Mouse (Mus musculus): Measurements from ENCODE around the gene Rock2. TPM values are rescaled to one million over a fixed set of nuclear protein-coding genes. Genes with fewer than 3 reads are reported as not detected.

Rock2 gene
- polyA plus RNA-seq, 1 experiment from 2014 or later: 20.9 TPM

DNA sequence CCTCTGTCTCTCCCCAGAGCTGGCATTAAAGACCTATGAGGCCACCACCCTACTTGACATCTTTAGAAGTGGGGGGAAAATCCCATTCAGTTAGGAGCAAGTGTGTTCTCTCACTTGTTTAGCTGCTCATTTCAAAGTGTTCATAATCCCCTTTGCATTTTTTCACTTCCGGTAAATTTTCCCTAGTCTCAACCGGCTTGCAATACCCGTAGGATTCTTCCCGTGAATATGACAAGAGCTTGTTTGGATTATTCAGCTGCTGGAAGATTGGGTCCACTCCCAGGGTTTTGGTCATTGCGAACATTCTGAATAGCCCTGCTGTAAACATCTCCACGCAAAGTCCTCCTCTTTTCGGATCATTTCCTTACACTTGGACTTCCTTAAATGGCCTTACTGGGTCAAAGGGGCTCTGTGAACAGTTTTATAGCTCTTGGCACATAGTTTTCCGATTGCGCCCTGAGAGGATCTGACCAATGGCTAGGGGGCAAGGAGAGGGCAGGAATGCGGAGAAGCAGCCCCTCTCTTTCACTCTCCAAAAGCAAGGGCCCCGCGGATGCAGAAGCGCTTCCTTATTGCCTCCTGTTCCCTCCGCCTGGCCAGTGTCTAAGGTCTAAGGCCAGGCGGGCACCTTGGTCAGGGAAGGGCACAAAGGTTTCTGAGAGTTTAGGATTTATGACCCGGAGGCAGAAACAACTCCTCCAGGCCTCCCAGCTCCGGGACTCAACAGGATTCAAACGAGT is 869 bp upstream of the Rock2 start:
- H3K27ac ChIP-seq: peak overlapping the region; percentile 99
- peak overlapping the region; percentile 72 for H3K4me2 ChIP-seq
- peak overlapping the region; percentile 98 for H3K4me3 ChIP-seq
- H3K9ac ChIP-seq: peak overlapping the region; percentile 85
- peaks cover 24% of the 10 kb centered on the region for H3K4me1 ChIP-seq
- H3K36me3 ChIP-seq: no peaks in the 10 kb centered on the region
- peak; percentile 24 for ATAC-seq (ENCODE audit: borderline replicate concordance, extremely low read depth, low FRiP score, low TSS enrichment)
- 3% methylated on average over 18 of the region's 18 CpGs for WGBS
- no peaks in the 10 kb centered on the region for H3K9me3 ChIP-seq
- H3K27me3 ChIP-seq: no peaks in the 10 kb centered on the region

DNA sequence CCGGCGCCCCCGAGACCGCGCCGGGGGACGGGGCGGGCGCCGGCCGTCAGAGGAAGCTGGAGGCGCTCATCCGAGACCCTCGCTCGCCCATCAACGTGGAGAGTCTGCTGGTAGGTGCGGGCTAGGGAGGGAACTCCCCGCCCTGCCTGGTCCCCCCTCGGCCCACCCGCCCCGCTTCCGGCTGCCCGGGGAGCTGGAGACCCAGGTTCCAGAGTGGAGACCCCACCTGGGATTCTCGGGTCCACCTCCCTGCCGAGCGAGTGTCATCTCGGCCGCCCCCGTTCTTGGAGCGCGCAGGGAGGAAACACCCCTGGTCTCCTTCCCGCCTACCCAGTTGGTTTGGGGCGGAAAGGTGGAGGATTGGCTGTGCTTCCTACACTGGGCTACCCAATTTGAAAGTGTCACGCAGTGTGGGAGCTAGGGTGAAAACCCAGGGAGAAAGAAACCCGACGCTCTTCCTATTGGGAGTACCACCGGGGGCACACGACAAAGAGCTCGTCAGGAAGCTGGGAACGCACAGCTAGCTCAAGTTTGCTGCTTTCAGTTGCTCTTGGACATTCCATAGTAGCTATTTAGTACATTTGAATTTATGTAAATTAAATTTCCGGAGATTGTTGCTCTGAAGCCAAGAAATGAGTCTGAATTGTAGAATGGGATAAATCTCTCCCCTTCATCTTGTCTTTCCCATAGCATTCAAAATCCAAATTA is 680 bp downstream of the Rock2 start:
- 1% methylated on average over 41 of the region's 41 CpGs for WGBS
- peak overlapping the region; percentile 99 for H3K27ac ChIP-seq
- H3K4me1 ChIP-seq: peaks cover 28% of the 10 kb centered on the region
- H3K27me3 ChIP-seq: no peaks in the 10 kb centered on the region
- no peaks in the 10 kb centered on the region for H3K9me3 ChIP-seq
- peak; percentile 36 for ATAC-seq (ENCODE audit: borderline replicate concordance, extremely low read depth, low FRiP score, low TSS enrichment)
- peak overlapping the region; percentile 85 for H3K9ac ChIP-seq
- peak overlapping the region; percentile 72 for H3K4me2 ChIP-seq
- H3K36me3 ChIP-seq: no peaks in the 10 kb centered on the region
- peak overlapping the region; percentile 98 for H3K4me3 ChIP-seq

DNA sequence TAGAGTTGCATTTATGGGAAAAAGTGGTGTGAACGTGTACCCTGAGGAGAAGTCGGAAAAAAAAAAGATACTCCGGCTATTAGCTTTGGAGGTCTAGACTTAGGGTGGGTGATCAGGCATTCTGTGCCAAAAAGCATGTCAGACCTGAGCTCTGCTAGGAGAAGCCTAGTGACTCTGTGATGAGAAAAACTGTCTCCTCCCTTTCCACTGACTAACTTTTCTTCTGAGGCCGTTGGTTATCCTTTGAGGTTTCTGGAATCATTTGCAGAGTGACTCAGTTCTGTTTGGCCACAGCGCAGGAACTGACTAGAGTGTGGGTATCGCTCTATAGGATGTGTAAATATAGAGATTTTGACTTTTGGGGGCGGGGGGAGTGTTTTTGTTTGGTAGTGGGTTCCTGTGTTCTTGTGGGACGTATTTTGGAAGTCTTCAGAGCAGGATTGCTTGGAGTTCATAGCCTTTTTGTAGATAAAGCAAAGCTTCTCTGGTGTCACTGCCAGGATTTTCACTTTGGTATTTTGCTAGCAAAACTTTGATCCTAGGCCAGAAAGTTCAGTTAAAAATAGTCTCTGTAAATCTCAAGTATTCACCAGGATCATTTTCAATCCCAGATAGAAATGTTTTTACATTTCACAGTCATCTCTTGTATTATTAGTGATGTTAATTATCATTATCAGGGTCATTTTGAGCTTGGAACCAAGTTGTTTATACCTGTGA is 1.5 kb downstream of the Rock2 start:
- Histone ChIP-seq H3K9ac (peak overlapping the region; percentile 85), H3K9me3 (no peaks in the 10 kb centered on the region), H3K4me3 (peak overlapping the region; percentile 98), H3K4me2 (peak overlapping the region; percentile 72), H3K4me1 (peaks cover 35% of the 10 kb centered on the region), H3K36me3 (no peaks in the 10 kb centered on the region), H3K27me3 (no peaks in the 10 kb centered on the region), H3K27ac (peak overlapping the region; percentile 99; the same call in 1 of the 2 replicates)
- ATAC-seq (ENCODE audit: borderline replicate concordance, extremely low read depth, low FRiP score, low TSS enrichment): no peak
- WGBS: 1% methylated on average over 8 of the region's 8 CpGs

DNA sequence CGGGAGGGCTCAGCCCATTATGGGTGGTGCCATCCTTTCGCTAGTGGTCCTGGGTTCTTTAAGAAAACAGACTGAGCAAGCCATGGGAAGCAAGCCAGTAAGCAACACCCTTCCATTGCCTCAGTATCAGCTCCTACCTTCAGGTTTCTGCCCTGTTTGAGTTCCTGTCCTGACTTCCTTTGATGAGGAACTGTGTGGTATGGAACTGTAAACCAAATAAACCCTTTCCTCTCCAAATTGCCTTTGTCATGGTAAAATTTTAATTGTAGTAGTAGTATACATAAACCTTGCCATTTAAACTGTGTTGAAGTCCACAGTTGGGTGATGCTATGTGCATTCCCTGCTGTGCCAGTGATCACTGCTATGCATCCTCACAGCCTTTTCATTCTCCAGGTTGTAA is 2.5 kb downstream of the Rock2 start:
- peak overlapping the region; percentile 72 for H3K4me2 ChIP-seq
- no peak overlapping the region for H3K9ac ChIP-seq
- H3K9me3 ChIP-seq: no peaks in the 10 kb centered on the region
- no peak overlapping the region for H3K27ac ChIP-seq
- 51% methylated on average over 2 of the region's 2 CpGs for WGBS
- H3K4me1 ChIP-seq: peaks cover 35% of the 10 kb centered on the region
- H3K4me3 ChIP-seq: peak overlapping the region; percentile 98; the same call in 1 of the 2 replicates
- H3K36me3 ChIP-seq: no peaks in the 10 kb centered on the region
- H3K27me3 ChIP-seq: no peaks in the 10 kb centered on the region
- no peak for ATAC-seq (ENCODE audit: borderline replicate concordance, extremely low read depth, low FRiP score, low TSS enrichment)

DNA sequence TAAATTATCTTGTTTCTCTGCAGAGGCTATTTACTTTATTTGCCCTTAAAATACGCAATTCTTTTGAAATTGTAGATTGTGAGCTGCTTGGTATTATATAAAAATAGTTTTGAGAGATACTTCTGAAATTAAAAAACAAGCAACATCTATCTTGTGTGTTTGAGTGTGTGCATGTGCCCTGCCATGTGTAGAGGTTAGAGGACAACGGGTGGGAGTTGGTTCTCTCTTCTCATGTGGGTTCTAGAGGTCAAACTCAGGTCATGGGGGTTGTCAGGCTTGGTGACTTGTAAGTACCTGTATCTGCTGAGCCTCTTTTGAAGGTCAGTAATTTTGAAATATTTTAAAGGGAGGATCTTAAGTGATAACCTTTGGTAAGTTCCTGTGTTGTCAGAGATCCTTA is 3.5 kb downstream of the Rock2 start:
- H3K27me3 ChIP-seq: no peaks in the 10 kb centered on the region
- no peaks in the 10 kb centered on the region for H3K36me3 ChIP-seq
- no peaks in the 10 kb centered on the region for H3K9me3 ChIP-seq
- no peak overlapping the region for H3K4me2 ChIP-seq
- no peak overlapping the region for H3K9ac ChIP-seq
- no peak overlapping the region for H3K4me3 ChIP-seq
- no peak overlapping the region for H3K27ac ChIP-seq
- no peak for ATAC-seq (ENCODE audit: borderline replicate concordance, extremely low read depth, low FRiP score, low TSS enrichment)
- 37% methylated on average over 2 of the region's 2 CpGs for WGBS
- H3K4me1 ChIP-seq: peaks cover 33% of the 10 kb centered on the region

DNA sequence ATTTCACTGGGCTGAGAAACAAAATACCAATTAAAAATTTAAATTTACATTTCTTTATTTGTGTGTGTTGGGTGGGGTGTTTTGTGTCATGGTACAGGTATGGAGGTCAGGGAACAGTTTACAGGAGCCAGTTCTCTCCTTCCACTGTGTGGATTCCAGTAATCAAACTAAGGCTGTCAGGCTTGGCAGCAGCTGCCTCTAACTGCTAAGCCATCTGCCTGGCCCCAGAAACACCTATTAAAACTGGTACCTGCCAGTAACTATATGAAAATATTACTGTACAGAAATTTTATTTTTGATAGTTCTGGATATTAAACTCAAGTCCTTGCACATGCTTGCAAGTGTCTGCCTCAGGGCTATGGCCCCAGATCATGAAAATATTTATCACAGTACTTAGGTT is 4.1 kb downstream of the Rock2 start:
- no peak overlapping the region for H3K27ac ChIP-seq
- H3K36me3 ChIP-seq: no peaks in the 10 kb centered on the region
- ATAC-seq (ENCODE audit: borderline replicate concordance, extremely low read depth, low FRiP score, low TSS enrichment): no peak
- no peaks in the 10 kb centered on the region for H3K9me3 ChIP-seq
- H3K4me3 ChIP-seq: no peak overlapping the region
- H3K27me3 ChIP-seq: no peaks in the 10 kb centered on the region
- peaks cover 29% of the 10 kb centered on the region for H3K4me1 ChIP-seq
- H3K9ac ChIP-seq: no peak overlapping the region
- H3K4me2 ChIP-seq: no peak overlapping the region

DNA sequence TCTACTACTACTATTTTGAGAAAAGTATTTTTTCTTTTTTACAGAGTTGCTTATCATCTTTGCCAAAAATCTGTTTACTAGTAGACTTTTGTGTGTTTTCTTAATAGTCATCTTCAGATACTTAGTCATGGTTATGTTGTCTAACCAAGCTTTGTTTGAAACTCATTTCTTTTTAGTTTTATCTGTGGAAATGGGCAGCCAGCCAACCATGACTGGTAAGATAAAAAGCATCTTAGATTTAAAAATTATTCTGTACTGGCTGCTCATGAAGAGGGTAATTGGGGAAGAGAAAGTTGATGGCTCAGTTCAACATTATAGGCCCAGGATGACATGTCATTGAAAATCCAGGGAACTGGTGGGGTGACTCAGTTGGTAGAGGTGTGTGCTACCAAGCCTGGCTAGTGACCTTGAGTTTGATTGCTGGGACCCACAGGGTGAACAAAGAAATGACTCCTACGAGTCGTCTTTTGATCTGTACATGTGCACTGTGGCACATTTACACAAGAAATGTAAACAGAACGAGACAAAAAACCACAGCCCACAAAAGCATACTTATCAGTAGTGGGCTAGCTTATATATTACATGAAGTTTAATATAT is 6.0 kb downstream of the Rock2 start:
- no peak overlapping the region for H3K27ac ChIP-seq
- no peak overlapping the region for H3K4me3 ChIP-seq
- no peak for ATAC-seq (ENCODE audit: borderline replicate concordance, extremely low read depth, low FRiP score, low TSS enrichment)
- H3K27me3 ChIP-seq: no peaks in the 10 kb centered on the region
- no peaks in the 10 kb centered on the region for H3K9me3 ChIP-seq
- no peak overlapping the region for H3K9ac ChIP-seq
- no peak overlapping the region for H3K4me2 ChIP-seq
- H3K4me1 ChIP-seq: peaks cover 30% of the 10 kb centered on the region
- WGBS: 8% methylated on average over 3 of the region's 3 CpGs
- H3K36me3 ChIP-seq: no peaks in the 10 kb centered on the region

DNA sequence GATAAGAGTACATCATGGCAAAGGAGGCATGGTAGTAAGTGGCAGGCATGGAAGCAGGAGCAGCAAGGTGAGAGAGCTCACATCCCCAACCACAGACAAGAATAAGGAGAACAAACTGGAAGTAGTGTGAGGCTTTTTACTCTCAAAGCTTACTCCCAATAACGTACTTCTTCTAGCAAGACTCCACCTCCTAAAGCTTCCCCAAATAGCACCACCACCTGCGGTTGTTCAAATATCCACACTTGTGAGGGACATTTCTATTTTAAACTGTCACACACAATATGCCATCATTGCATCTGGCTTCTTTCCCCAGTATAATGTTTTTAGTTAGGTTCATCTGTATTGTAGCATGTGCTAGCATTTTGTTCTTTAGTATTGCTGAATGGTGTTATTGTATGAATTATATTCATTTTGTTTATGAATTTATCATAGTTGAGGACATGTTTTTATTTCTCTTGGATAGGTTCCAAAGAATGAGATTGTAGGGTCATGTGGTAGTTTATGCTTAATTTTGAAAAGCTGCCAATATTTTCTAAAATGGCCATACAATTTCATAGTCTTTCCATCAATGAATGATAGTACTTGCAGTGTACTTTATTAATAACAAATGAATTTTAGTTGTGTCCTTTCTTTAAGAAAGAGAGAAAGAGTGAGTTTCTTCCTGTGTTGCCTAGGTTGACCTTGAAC is 9.4 kb downstream of the Rock2 start:
- no peak overlapping the region for H3K4me2 ChIP-seq
- no peaks in the 10 kb centered on the region for H3K36me3 ChIP-seq
- H3K4me3 ChIP-seq: no peak overlapping the region
- H3K27me3 ChIP-seq: no peaks in the 10 kb centered on the region
- H3K9ac ChIP-seq: no peak overlapping the region
- no peak for ATAC-seq (ENCODE audit: borderline replicate concordance, extremely low read depth, low FRiP score, low TSS enrichment)
- H3K9me3 ChIP-seq: no peaks in the 10 kb centered on the region
- H3K4me1 ChIP-seq: peaks cover 15% of the 10 kb centered on the region
- H3K27ac ChIP-seq: no peak overlapping the region
- 34% methylated on average over 2 of the region's 2 CpGs for WGBS

DNA sequence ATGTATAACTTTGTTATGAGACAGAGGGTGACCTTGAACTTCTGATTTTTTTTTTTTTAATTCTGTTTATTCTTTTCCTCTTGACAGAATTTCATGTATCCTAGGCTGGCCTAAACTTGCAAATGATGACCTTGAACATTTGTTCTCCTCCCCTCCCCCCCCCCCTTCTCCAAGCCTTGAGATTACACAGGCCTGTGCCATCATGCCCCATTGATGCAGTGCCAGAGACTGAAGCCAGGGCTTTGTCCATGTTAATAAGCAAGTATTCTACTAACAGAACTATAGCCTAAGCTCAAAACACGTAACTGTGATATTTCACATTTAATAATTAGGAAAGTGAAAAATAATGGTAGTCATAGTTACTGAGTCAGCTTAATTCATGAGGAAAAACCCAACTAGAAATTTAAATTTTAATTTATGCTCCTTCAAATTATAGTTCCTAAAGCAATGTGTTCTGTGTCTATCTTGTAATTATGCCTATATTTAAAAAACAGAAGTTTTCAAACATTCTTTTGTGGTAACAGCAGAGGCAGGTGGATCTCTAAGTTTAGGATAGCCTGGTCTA is 12.7 kb downstream of the Rock2 start:
- no peak for ATAC-seq (ENCODE audit: borderline replicate concordance, extremely low read depth, low FRiP score, low TSS enrichment)
- H3K27ac ChIP-seq: no peak overlapping the region

DNA sequence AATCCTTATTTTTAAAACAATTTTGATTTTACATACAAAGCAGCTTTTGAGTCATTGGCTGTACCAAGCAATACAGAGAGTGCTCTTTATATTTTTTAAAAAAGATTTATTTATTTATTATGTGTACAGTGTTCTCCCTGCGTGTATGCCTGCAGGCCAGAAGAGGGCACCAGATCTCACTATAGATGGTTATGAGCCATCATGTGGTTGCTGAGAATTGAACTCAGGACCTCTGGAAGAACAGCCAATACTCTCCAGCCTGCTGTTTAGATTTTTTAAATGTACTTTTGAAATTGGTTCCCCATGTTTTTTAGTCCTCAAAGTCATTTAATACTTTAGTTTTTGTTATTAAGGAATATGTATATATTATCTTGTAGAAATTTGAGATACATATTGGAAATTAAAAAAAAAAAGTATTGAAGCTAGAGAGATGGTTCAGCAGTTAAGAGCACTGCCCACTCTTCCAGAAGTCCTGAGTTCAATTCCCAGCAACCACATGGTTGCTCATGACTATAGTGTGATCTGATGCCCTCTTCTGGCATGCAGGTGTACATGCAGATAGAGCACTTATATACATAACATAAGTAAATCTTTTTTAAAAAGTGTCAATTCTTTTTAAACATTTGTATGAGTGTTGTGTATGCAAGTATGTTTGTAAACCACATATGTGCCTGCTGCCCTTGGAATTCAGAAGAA is 13.4 kb downstream of the Rock2 start:
- H3K27ac ChIP-seq: no peak overlapping the region
- H3K27me3 ChIP-seq: no peaks in the 10 kb centered on the region
- peaks cover 5% of the 10 kb centered on the region for H3K4me1 ChIP-seq
- H3K4me2 ChIP-seq: no peak overlapping the region
- H3K36me3 ChIP-seq: no peaks in the 10 kb centered on the region
- WGBS: 93% methylated on average over 1 of the region's 1 CpGs
- H3K4me3 ChIP-seq: no peak overlapping the region
- H3K9ac ChIP-seq: no peak overlapping the region
- ATAC-seq (ENCODE audit: borderline replicate concordance, extremely low read depth, low FRiP score, low TSS enrichment): no peak
- H3K9me3 ChIP-seq: no peaks in the 10 kb centered on the region

More for the DNA sequence above, 12.7 kb downstream of the Rock2 start:
- Histone ChIP-seq H3K27me3 (no peaks in the 10 kb centered on the region), H3K4me3 (no peak overlapping the region), H3K9me3 (no peaks in the 10 kb centered on the region), H3K9ac (no peak overlapping the region), H3K4me1 (peaks cover 5% of the 10 kb centered on the region), H3K36me3 (no peaks in the 10 kb centered on the region), H3K4me2 (no peak overlapping the region)
- WGBS: 92% methylated on average over 1 of the region's 1 CpGs

DNA sequence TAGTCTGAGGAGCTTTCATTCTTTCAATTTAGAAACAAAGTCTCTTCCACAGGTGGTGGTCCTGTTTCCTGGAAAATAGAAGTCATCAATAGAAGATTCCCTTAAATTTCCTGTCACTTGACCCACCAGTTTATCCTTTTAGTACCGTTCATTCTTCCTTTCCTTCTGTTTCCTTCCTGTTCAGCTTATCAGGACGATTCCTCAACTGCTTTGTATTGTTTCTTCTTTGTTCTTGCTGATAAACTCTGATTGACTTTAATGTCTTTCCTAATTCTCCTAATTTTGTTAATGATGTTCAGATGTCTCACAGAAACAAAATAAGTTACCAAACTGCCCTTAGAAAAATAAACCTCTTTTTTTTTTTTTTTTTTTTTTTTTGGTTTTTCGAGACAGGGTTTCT is 16.8 kb downstream of the Rock2 start:
- Histone ChIP-seq H3K27me3 (no peaks in the 10 kb centered on the region), H3K36me3 (no peaks in the 10 kb centered on the region), H3K27ac (no peak overlapping the region), H3K9ac (no peak overlapping the region), H3K4me2 (no peak overlapping the region), H3K4me3 (no peak overlapping the region), H3K9me3 (no peaks in the 10 kb centered on the region), H3K4me1 (no peaks in the 10 kb centered on the region)
- no peak for ATAC-seq (ENCODE audit: borderline replicate concordance, extremely low read depth, low FRiP score, low TSS enrichment)
- WGBS: 58% methylated on average over 2 of the region's 3 CpGs

Data from lung, embryonic 15.5 days (tissue).